9 mouse cellular contexts compared by ENCODE assay signal in genomic region chr9:64100442-64100841, GRCm38 (mm10). TPM values are rescaled to one million over a fixed set of nuclear protein-coding genes. Genes with fewer than 3 reads are reported as not detected.
DNase-seq lines count a peak whose midpoint lies in the region; ATAC-seq and TF ChIP-seq lines count a peak whose summit lies in the region.
"Had no signal": no experiment of that assay in that cellular context is flagged by ENCODE, and none has a peak within 500 bp of the region (broad histone marks: within the 10 kb centered on the region; RNA-seq: fewer than 3 reads in every experiment).

No protein-coding gene starts in this region.

- H3K4me3 ChIP-seq in heart, embryonic 12.5 days = no peak overlapping the region
- H3K4me3 ChIP-seq in heart, postnatal 0 days (ENCODE audit: low read depth, low read length) = no peak overlapping the region
- H3K4me3 ChIP-seq: lung, embryonic 15.5 days had no signal

- no peak overlapping the region for H3K9ac ChIP-seq in heart, embryonic 12.5 days
- H3K9ac ChIP-seq in heart, postnatal 0 days (replicated peaks; ENCODE audit: low read depth, low read length) = no peak overlapping the region
- H3K9ac ChIP-seq: lung, embryonic 15.5 days had no signal

- no peaks in the 10 kb centered on the region for H3K27me3 ChIP-seq in heart, embryonic 12.5 days (replicated peaks)
- H3K27me3 ChIP-seq in heart, postnatal 0 days (ENCODE audit: control insufficient read depth, insufficient read depth, low read length) = no peaks in the 10 kb centered on the region
- no peaks in the 10 kb centered on the region for H3K27me3 ChIP-seq in splenic B cell, adult 2 months (ENCODE audit: control insufficient read depth, insufficient read depth, low read length, poor library complexity, severe bottlenecking)
- H3K27me3 ChIP-seq: lung, embryonic 15.5 days had no signal

- 4% methylated on average over 4 of the region's 4 CpGs for WGBS in heart, embryonic 12.5 days
- WGBS in heart, postnatal 0 days = 4% methylated on average over 4 of the region's 4 CpGs

- no peaks in the 10 kb centered on the region for H3K36me3 ChIP-seq in heart, embryonic 12.5 days
- H3K36me3 ChIP-seq in heart, postnatal 0 days (replicated peaks; ENCODE audit: control insufficient read depth, insufficient read depth, low read length) = no peaks in the 10 kb centered on the region
- H3K36me3 ChIP-seq in splenic B cell, adult 2 months (ENCODE audit: control insufficient read depth, insufficient read depth, low read length, poor library complexity, severe bottlenecking) = no peaks in the 10 kb centered on the region
- H3K36me3 ChIP-seq: lung, embryonic 15.5 days had no signal

- peaks cover 11% of the 10 kb centered on the region; the same call in 1 of the 2 replicates for H3K4me1 ChIP-seq in heart, embryonic 12.5 days (replicated peaks)
- peaks cover 5% of the 10 kb centered on the region; the same call in 1 of the 2 replicates for H3K4me1 ChIP-seq in heart, postnatal 0 days (ENCODE audit: control insufficient read depth, insufficient read depth)

- no peaks in the 10 kb centered on the region for H3K9me3 ChIP-seq in heart, embryonic 12.5 days (replicated peaks)
- H3K9me3 ChIP-seq in heart, postnatal 0 days (replicated peaks; ENCODE audit: control insufficient read depth, low read length) = no peaks in the 10 kb centered on the region
- H3K9me3 ChIP-seq: lung, embryonic 15.5 days had no signal

- TF ChIP-seq EP300 in heart, postnatal 0 days (IDR thresholded peaks at IDR 0.05; ENCODE audit: low read depth) = no peak

- ATAC-seq in heart, embryonic 12.5 days (ENCODE audit: insufficient number of reproducible peaks, low FRiP score) = no peak
- peak; percentile 83 for ATAC-seq in common myeloid progenitor, adult 5-6 weeks (replicated peaks; ENCODE audit: low read depth, poor library complexity, severe bottlenecking)
- ATAC-seq in heart, postnatal 0 days (ENCODE audit: insufficient read depth, low read depth) = peak; percentile 45; the same call in 1 of the 2 replicates
- peak; percentile 95 for ATAC-seq in megakaryocyte progenitor cell, adult 5-6 weeks (replicated peaks; ENCODE audit: poor library complexity)

- DNase-seq in heart, adult 11 months = peak; percentile 95
- peak; percentile 87 for DNase-seq in R1 (ENCODE audit: low read depth, low spot score)
- peak; percentile 45 for DNase-seq in heart, postnatal 0 days (ENCODE audit: low spot score)
- DNase-seq in layer of hippocampus, adult 9-11 months = peak; percentile 32
- DNase-seq in splenic B cell, adult 2 months (ENCODE audit: low read depth, low spot score) = peak; percentile 81

- no peak overlapping the region for H3K4me2 ChIP-seq in heart, embryonic 12.5 days
- H3K4me2 ChIP-seq in heart, postnatal 0 days (ENCODE audit: low read depth, low read length) = no peak overlapping the region
- H3K4me2 ChIP-seq: lung, embryonic 15.5 days had no signal

- peak; percentile 88 for TF ChIP-seq CTCF in heart, postnatal 0 days (IDR thresholded peaks at IDR 0.05; ENCODE audit: low read depth)

- no peak overlapping the region for H3K27ac ChIP-seq in heart, embryonic 12.5 days (ENCODE audit: poor library complexity, severe bottlenecking)
- H3K27ac ChIP-seq in heart, postnatal 0 days (ENCODE audit: low read depth) = no peak overlapping the region
- H3K27ac ChIP-seq: lung, embryonic 15.5 days had no signal

RNA-seq across cellular contexts. Expression of gene Lctl, which starts 16.5 kb away (rescaled TPM):
- polyA plus RNA-seq in heart, embryonic 12.5 days (2016; fragmentation: Nextera tagmentation; extraction: Ambion mirVana) = 0.14 TPM in 1 of 2 replicates, not detected in the other
- total RNA-seq in common myeloid progenitor, adult 5-6 weeks (2017) = 0.18 TPM in 1 of 2 replicates, not detected in the other
- total RNA-seq in heart, postnatal 0 days (2014; rRNA removed; ENCODE audit: low replicate concordance) = not detected in 2 replicates
- 0.21 TPM in 1 of 2 replicates, not detected in the other for polyA plus RNA-seq in heart, postnatal 0 days (2015; fragmentation: Nextera tagmentation; extraction: Ambion mirVana)
- total RNA-seq in megakaryocyte progenitor cell, adult 5-6 weeks (2015) = not detected in 2 replicates
- total RNA-seq in megakaryocyte progenitor cell, adult 5-6 weeks (2017) = not detected in 2 replicates
- polyA plus RNA-seq: lung, embryonic 15.5 days had no signal

Comparison
In these comparisons a context has a peak if more than half of its experiments do, and no peak if none do; other contexts are left out.
1. DNase-seq: peak in every context shown above with its lines; median percentile 95 in heart, adult 11 months; 87 in R1; 81 in splenic B cell, adult 2 months; 45 in heart, postnatal 0 days; 32 in layer of hippocampus, adult 9-11 months.